15 mouse cellular contexts compared by ENCODE assay signal in the genomic region with DNA sequence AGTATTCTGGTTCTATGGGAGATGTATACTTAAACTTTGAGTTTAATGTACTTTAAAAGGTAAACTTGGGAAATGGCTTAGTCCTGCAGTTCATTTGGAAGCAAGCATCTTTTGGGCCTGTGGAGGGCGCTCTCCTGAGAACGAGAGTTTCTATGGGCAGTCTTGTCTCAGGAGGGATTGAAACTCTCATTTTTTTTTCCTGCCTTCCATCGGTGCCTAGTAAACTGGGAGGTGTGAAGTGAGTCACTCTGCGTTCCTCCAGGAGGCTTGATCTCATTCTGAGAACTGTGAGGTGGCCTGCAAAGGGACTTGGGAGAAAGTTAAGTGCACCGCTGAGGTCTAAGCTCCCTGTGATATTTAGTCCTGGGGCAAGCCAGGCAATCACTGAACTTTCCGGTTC. TPM values are rescaled to one million over a fixed set of nuclear protein-coding genes. Genes with fewer than 3 reads are reported as not detected.
DNase-seq lines count a peak whose midpoint lies in the region; ATAC-seq lines count a peak whose summit lies in the region.
"Had no signal": no experiment of that assay in that cellular context is flagged by ENCODE, and none has a peak within 500 bp of the region (broad histone marks: within the 10 kb centered on the region; RNA-seq: fewer than 3 reads in every experiment).

No protein-coding gene starts in this region.

- H3K27me3 ChIP-seq in midbrain, embryonic 15.5 days (replicated peaks), result peaks cover 25% of the 10 kb centered on the region
- peaks cover 19% of the 10 kb centered on the region for H3K27me3 ChIP-seq in midbrain, embryonic 14.5 days (ENCODE audit: control insufficient read depth, insufficient read depth, low read length)

- H3K36me3 ChIP-seq in midbrain, embryonic 15.5 days (replicated peaks), result no peaks in the 10 kb centered on the region
- no peaks in the 10 kb centered on the region for H3K36me3 ChIP-seq in midbrain, embryonic 14.5 days (ENCODE audit: control insufficient read depth, insufficient read depth, low read length)
- H3K36me3 ChIP-seq: limb, embryonic 15.5 days had no signal

- DNase-seq in embryo, embryonic 11 days, result peak; percentile 28
- no peak for DNase-seq in embryo, embryonic 10.5 days (ENCODE audit: low spot score)
- peak; percentile 19 for DNase-seq in kidney, adult 18-20 months
- DNase-seq in kidney, postnatal 25 days, result no peak
- DNase-seq in midbrain, embryonic 14.5 days, result no peak
- DNase-seq in right cerebral cortex, postnatal 14 days, result peak; percentile 48
- no peak for DNase-seq in lung, postnatal 25 days (ENCODE audit: low spot score)
- DNase-seq: adrenal gland, postnatal 10 days; cerebellum, adult 18-20 months; heart, postnatal 14 days; thymus, postnatal 25 days had no signal

- no peaks in the 10 kb centered on the region for H3K9me3 ChIP-seq in midbrain, embryonic 15.5 days
- no peaks in the 10 kb centered on the region for H3K9me3 ChIP-seq in midbrain, embryonic 14.5 days (ENCODE audit: control insufficient read depth, low read length)
- H3K9me3 ChIP-seq: limb, embryonic 15.5 days had no signal

- H3K27ac ChIP-seq in midbrain, embryonic 15.5 days, result no peak overlapping the region
- H3K27ac ChIP-seq in midbrain, embryonic 14.5 days (replicated peaks; ENCODE audit: low read depth, low read length), result no peak overlapping the region
- H3K27ac ChIP-seq: limb, embryonic 15.5 days; macrophage had no signal

- H3K4me2 ChIP-seq in midbrain, embryonic 15.5 days, result 0 out of 2 replicates have a peak overlapping the region, but pooled peaks have one; percentile 80
- no peak overlapping the region; the same call in 1 of the 2 replicates for H3K4me2 ChIP-seq in midbrain, embryonic 14.5 days (ENCODE audit: low read length)

- 48% methylated on average over 6 of the region's 6 CpGs for whole genome bisulfite sequencing in midbrain, embryonic 15.5 days
- 48% methylated on average over 6 of the region's 6 CpGs for whole genome bisulfite sequencing in midbrain, embryonic 14.5 days

- no peak for ATAC-seq in midbrain, embryonic 15.5 days (replicated peaks)
- ATAC-seq in midbrain, embryonic 14.5 days (ENCODE audit: low FRiP score, low TSS enrichment), result no peak

- H3K4me3 ChIP-seq in midbrain, embryonic 15.5 days, result 0 out of 2 replicates have a peak overlapping the region, but pooled peaks have one; percentile 40
- H3K4me3 ChIP-seq in midbrain, embryonic 14.5 days (replicated peaks; ENCODE audit: low read depth, low read length), result no peak overlapping the region

- H3K9ac ChIP-seq in midbrain, embryonic 15.5 days, result no peak overlapping the region
- H3K9ac ChIP-seq in midbrain, embryonic 14.5 days (replicated peaks; ENCODE audit: low read length), result no peak overlapping the region
- H3K9ac ChIP-seq: limb, embryonic 15.5 days had no signal

- peaks cover 10% of the 10 kb centered on the region for H3K4me1 ChIP-seq in midbrain, embryonic 15.5 days
- H3K4me1 ChIP-seq in midbrain, embryonic 14.5 days (ENCODE audit: control insufficient read depth, insufficient read depth, low read length), result no peaks in the 10 kb centered on the region; the same call in 1 of the 2 replicates

RNA-seq across cellular contexts. Expression of gene Cwh43, which starts 1.0 kb away (rescaled TPM):
- polyA plus RNA-seq in midbrain, embryonic 15.5 days (2015; fragmentation: Nextera tagmentation; extraction: Ambion mirVana), result 0.28 and 0.59 TPM in 2 replicates
- 0.38 and 0.49 TPM in 2 replicates for polyA plus RNA-seq in midbrain, embryonic 14.5 days (2014; fragmentation: Nextera tagmentation; extraction: Ambion mirVana)
- polyA plus RNA-seq: macrophage; neural tube, embryonic 11.5 days had no signal

Comparison
In these comparisons a context has a peak if more than half of its experiments do, and no peak if none do; other contexts are left out.
1. DNase-seq: peak in embryo, embryonic 11 days (single experiment), kidney, adult 18-20 months (single experiment) and right cerebral cortex, postnatal 14 days (single experiment); none in embryo, embryonic 10.5 days (single experiment), kidney, postnatal 25 days (0 of 2), midbrain, embryonic 14.5 days (single experiment) and lung, postnatal 25 days (single experiment).